Mouse (Mus musculus) embryonic facial prominence, embryonic 12.5 days (tissue): ENCODE measurements at regions not wholly inside any gene's neighbourhood (a gene's known extent, or its start where the extent isn't known, plus 50 kb on each side); places are given as distances from the start of the nearest gene placed in this dataset.

Experiments used
- ATAC-seq: fragments of 200-750 bp; cut with Nextera tagmentation; 2 replicates; pipeline ENCODE4 v1.8.0; 2017; ENCODE audit not compliant: insufficient number of reproducible peaks, insufficient read depth, low FRiP score, low TSS enrichment
- H3K27ac ChIP-seq: fragments of 300-500 bp; sonication (generic); 2 replicates; pipeline ENCODE4 v1.5.1; 2016; ENCODE audit warnings: mild to moderate bottlenecking
- H3K27me3 ChIP-seq: fragments of 300-500 bp; sonication (generic); 2 replicates; pipeline ENCODE4 v1.6.1; 2016; ENCODE audit warnings: mild to moderate bottlenecking, moderate library complexity
- H3K36me3 ChIP-seq: fragments of 300-500 bp; sonication (generic); 2 replicates; pipeline ENCODE4 v1.6.1; 2016; ENCODE audit warnings: mild to moderate bottlenecking
- H3K4me1 ChIP-seq: fragments of 300-500 bp; sonication (generic); 2 replicates; pipeline ENCODE4 v1.6.1; 2016
- H3K4me2 ChIP-seq: fragments of 300-500 bp; sonication (generic); replicated peaks from 2 replicates; pipeline ENCODE4 v1.6.1; 2016; ENCODE audit warnings: mild to moderate bottlenecking, moderate library complexity
- H3K4me3 ChIP-seq: fragments of 300-500 bp; sonication (generic); 2 replicates; pipeline ENCODE4 v1.5.1; 2016; ENCODE audit warnings: mild to moderate bottlenecking
- H3K9ac ChIP-seq: fragments of 300-500 bp; sonication (generic); 2 replicates; pipeline ENCODE4 v1.6.1; 2016; ENCODE audit warnings: mild to moderate bottlenecking, moderate library complexity
- H3K9me3 ChIP-seq: fragments of 300-500 bp; sonication (generic); 2 replicates; pipeline ENCODE4 v1.6.1; 2016; ENCODE audit warnings: mild to moderate bottlenecking, moderate library complexity
- WGBS: fragments of 180-500 bp; shearing (Covaris S2); methylation state at CpG from one replicate; pipeline ENCODE4 v1.1.7; 2016; 5-methylcytosine and 5-hydroxymethylcytosine counted together

DNA sequence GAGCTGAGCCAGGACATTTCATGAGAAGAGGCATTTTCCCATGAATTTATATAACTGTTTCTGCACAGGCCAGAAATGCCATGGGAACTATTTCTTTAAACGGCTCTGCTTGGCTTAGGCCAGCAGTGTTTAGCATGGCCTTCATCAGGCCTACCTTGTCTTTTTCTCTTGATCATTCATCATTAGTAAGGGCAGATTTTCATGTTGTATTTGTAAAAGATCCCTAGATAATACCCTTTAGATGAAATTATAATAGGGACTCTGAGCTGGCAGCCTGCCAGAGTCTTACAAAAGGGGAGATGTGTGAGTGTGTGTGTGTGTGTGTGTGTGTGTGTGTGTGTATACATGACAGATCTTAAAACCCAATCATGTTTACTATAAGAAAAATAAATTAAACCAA lies 149.4 kb downstream of the Dyrk2 start:
- Histone ChIP-seq H3K36me3 (no peaks in the 10 kb centered on the region), H3K4me1 (peaks cover 15% of the 10 kb centered on the region; the same call in 1 of the 2 replicates), H3K9me3 (no peaks in the 10 kb centered on the region), H3K27ac (no peak overlapping the region), H3K4me2 (no peak overlapping the region), H3K9ac (no peak overlapping the region), H3K27me3 (no peaks in the 10 kb centered on the region), H3K4me3 (no peak overlapping the region)
- WGBS: 46% methylated on average over 1 of the region's 1 CpGs
- ATAC-seq: no peak

DNA sequence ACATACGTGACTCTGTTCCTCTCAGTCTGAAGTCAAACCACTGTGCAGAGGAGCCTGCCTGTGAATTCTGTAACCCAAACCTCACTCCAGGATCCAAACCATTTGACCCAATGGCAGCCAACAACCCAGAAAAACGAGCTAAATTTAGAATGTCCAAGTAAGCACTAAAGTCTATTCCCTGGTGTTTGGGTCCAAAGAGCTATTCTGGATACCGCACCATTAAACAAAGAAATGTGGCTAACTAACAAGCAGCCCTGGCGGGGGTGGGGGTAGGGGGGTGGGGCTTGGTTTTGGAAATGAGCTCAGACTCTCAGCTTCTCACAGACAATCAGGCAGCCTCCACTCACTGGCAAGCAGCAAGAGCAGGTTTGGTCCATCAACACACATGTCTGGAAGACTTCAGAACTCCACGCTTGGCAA lies 147.9 kb downstream of the Dyrk2 start:
- Histone ChIP-seq H3K4me3 (no peak overlapping the region), H3K27me3 (no peaks in the 10 kb centered on the region), H3K4me2 (no peak overlapping the region), H3K9me3 (no peaks in the 10 kb centered on the region), H3K36me3 (no peaks in the 10 kb centered on the region), H3K27ac (no peak overlapping the region), H3K4me1 (peaks cover 15% of the 10 kb centered on the region; the same call in 1 of the 2 replicates), H3K9ac (no peak overlapping the region)
- WGBS: 36% methylated on average over 5 of the region's 5 CpGs
- no peak for ATAC-seq

DNA sequence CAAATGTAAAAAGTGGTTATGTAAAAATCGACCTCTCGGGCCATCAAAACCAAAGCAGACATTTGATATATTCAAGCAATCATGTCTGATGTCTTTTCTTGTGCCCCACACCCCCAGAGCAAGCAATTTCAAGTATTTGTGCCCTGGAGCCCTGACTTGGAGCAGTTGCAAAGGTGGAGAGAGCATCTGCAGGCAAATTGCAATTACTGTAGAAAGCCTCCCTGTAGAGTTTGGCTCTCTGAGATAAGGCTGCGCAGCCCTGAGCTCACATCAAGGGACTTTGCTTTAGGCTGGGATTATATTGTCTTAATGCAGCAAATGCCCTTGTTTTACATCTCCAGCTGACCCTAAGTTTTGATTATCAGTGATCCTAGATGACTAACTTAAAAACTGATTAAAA lies 147.3 kb downstream of the Dyrk2 start:
- no peak for ATAC-seq
- Histone ChIP-seq H3K9me3 (no peaks in the 10 kb centered on the region), H3K27ac (no peak overlapping the region), H3K4me3 (no peak overlapping the region), H3K4me1 (peaks cover 15% of the 10 kb centered on the region; the same call in 1 of the 2 replicates), H3K36me3 (no peaks in the 10 kb centered on the region), H3K27me3 (no peaks in the 10 kb centered on the region), H3K9ac (no peak overlapping the region), H3K4me2 (no peak overlapping the region)
- WGBS: 38% methylated on average over 3 of the region's 3 CpGs

GRCm38 (mm10) chr10:118736093-118736492 lies 133.9 kb downstream of the Dyrk2 start:
- H3K4me2 ChIP-seq: no peak overlapping the region
- no peaks in the 10 kb centered on the region for H3K4me1 ChIP-seq
- H3K27ac ChIP-seq: no peak overlapping the region
- H3K9me3 ChIP-seq: no peaks in the 10 kb centered on the region
- no peak for ATAC-seq
- no peak overlapping the region for H3K9ac ChIP-seq
- H3K27me3 ChIP-seq: no peaks in the 10 kb centered on the region
- WGBS: 85% methylated on average over 4 of the region's 4 CpGs
- no peaks in the 10 kb centered on the region for H3K36me3 ChIP-seq
- no peak overlapping the region for H3K4me3 ChIP-seq

- no peak overlapping the region for H3K4me3 ChIP-seq
- no peak overlapping the region for H3K27ac ChIP-seq
- no peaks in the 10 kb centered on the region for H3K9me3 ChIP-seq
- H3K4me1 ChIP-seq: no peaks in the 10 kb centered on the region
- no peaks in the 10 kb centered on the region for H3K27me3 ChIP-seq
- no peaks in the 10 kb centered on the region for H3K36me3 ChIP-seq
- H3K4me2 ChIP-seq: no peak overlapping the region
- no peak for ATAC-seq
- H3K9ac ChIP-seq: no peak overlapping the region
These were observed 132.9 kb downstream of the Dyrk2 start for GRCm38 (mm10) chr10:118737064-118737463.

DNA sequence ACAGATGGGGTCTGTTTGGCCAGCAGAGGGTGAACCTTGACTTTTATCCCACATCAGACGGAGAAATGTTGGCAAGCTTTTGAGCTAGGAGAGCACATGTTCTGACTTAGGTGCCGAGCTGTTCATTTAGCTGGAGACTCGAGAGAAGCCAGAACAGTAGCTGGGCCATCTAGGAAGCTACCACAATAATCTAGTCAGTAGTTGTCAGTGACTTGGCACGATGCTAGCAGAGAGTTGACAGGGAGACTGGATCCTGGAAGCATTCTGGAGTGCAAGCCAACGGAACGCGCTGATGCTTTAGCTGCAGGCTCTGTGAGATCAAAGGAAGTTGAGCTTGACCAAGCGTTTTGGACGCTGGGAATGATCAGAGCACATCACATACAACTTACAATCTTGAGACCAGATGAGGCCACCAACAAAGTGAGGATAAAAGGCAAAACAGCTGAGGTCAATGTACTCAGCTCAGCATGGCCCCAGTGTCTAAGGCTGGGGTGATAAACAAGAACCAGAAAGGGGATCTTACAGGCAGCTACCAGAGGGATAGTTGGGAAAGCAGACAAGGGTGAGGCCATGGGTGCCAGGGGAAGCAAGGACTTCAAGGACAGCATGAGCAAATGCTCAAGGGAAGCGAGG lies 130.0 kb downstream of the Dyrk2 start:
- Histone ChIP-seq H3K9ac (no peak overlapping the region), H3K4me1 (no peaks in the 10 kb centered on the region), H3K4me2 (no peak overlapping the region), H3K27me3 (no peaks in the 10 kb centered on the region), H3K9me3 (no peaks in the 10 kb centered on the region), H3K27ac (no peak overlapping the region), H3K4me3 (no peak overlapping the region), H3K36me3 (no peaks in the 10 kb centered on the region)
- no peak for ATAC-seq
- 80% methylated on average over 10 of the region's 10 CpGs for WGBS

GRCm38 (mm10) chr10:118743831-118744230 lies 126.2 kb downstream of the Dyrk2 start:
- H3K27me3 ChIP-seq: no peaks in the 10 kb centered on the region
- H3K27ac ChIP-seq: no peak overlapping the region
- peaks cover 8% of the 10 kb centered on the region for H3K4me1 ChIP-seq
- H3K36me3 ChIP-seq: no peaks in the 10 kb centered on the region
- WGBS: 88% methylated on average over 9 of the region's 9 CpGs
- H3K4me2 ChIP-seq: no peak overlapping the region
- no peak for ATAC-seq
- H3K9ac ChIP-seq: no peak overlapping the region
- H3K9me3 ChIP-seq: no peaks in the 10 kb centered on the region
- no peak overlapping the region for H3K4me3 ChIP-seq

- Histone ChIP-seq H3K36me3 (no peaks in the 10 kb centered on the region), H3K27me3 (no peaks in the 10 kb centered on the region), H3K27ac (no peak overlapping the region), H3K4me3 (no peak overlapping the region), H3K9me3 (no peaks in the 10 kb centered on the region), H3K4me1 (peaks cover 8% of the 10 kb centered on the region), H3K4me2 (no peak overlapping the region), H3K9ac (no peak overlapping the region)
- ATAC-seq: no peak
- WGBS: 48% methylated on average over 4 of the region's 4 CpGs
These were observed 123.2 kb downstream of the Dyrk2 start for GRCm38 (mm10) chr10:118746719-118747395.

DNA sequence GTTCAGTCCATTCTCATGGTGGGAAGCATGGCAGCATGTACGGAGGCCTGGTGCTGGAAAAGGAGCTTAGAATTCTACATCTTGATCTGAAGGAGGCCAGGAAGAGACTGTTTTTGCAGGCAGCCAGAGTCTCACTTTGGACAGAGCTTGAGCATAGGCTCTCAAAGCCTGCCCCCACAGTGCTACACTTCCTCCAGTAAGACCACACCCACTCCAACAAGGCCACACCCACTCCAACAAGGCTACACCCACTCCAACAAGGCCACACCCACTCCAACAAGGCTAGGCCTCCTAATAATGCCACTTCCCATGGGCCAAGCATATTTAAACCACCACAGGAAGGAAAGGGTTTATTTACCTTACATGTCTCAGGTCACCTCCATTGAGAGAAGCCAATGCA lies 121.0 kb downstream of the Dyrk2 start:
- H3K27ac ChIP-seq: no peak overlapping the region
- 93% methylated on average over 1 of the region's 1 CpGs for WGBS
- no peak overlapping the region for H3K9ac ChIP-seq
- no peak overlapping the region for H3K4me2 ChIP-seq
- peaks cover 8% of the 10 kb centered on the region for H3K4me1 ChIP-seq
- H3K9me3 ChIP-seq: no peaks in the 10 kb centered on the region
- no peak for ATAC-seq
- no peak overlapping the region for H3K4me3 ChIP-seq
- no peaks in the 10 kb centered on the region for H3K27me3 ChIP-seq
- no peaks in the 10 kb centered on the region for H3K36me3 ChIP-seq

DNA sequence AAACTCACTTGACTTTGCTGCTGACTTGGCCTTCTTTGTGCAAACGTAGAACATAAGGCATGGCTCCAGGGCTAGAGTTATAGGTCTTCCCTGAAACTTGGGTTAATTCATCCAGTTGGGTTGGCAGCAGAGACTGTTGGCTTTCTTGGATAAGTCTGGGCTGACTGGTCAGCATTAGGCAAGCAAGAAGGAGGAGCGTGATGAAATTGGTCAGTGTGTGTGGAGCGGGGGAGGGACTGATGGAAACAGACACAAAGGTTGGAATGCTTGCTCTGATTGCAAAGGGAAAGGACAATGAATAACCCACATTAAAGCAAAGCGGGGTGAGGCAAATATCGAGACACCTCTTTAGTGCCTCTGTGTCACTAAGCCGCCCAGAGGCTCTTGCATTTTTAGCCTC lies 120.3 kb downstream of the Dyrk2 start:
- H3K4me2 ChIP-seq: no peak overlapping the region
- H3K27me3 ChIP-seq: no peaks in the 10 kb centered on the region
- H3K9me3 ChIP-seq: no peaks in the 10 kb centered on the region
- 80% methylated on average over 6 of the region's 6 CpGs for WGBS
- no peak overlapping the region for H3K27ac ChIP-seq
- no peaks in the 10 kb centered on the region for H3K36me3 ChIP-seq
- H3K4me3 ChIP-seq: no peak overlapping the region
- peaks cover 8% of the 10 kb centered on the region for H3K4me1 ChIP-seq
- H3K9ac ChIP-seq: no peak overlapping the region
- ATAC-seq: no peak

DNA sequence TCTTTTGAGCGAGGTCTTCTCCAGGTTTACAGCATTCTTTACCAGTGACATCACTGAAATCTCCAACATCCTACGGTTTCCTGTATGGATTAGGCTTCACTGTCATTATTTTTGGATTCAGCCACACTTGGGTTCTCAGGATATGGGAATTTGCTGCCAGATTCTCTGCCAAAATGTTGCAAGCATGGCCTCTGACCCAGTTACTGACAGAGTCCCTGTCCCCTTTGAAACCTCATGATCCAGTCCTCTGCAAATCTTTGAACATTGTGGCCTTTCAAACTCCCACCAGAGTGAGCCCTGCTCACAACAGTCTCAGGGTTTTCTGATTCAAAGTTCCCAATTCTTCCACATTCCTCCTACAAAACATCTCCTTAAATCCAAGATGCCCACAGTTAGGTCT lies 118.9 kb downstream of the Dyrk2 start:
- H3K4me2 ChIP-seq: no peak overlapping the region
- WGBS: 74% methylated on average over 2 of the region's 2 CpGs
- ATAC-seq: no peak
- no peak overlapping the region for H3K4me3 ChIP-seq
- H3K4me1 ChIP-seq: peaks cover 8% of the 10 kb centered on the region
- H3K9me3 ChIP-seq: no peaks in the 10 kb centered on the region
- no peaks in the 10 kb centered on the region for H3K27me3 ChIP-seq
- no peaks in the 10 kb centered on the region for H3K36me3 ChIP-seq
- no peak overlapping the region for H3K9ac ChIP-seq
- H3K27ac ChIP-seq: no peak overlapping the region

DNA sequence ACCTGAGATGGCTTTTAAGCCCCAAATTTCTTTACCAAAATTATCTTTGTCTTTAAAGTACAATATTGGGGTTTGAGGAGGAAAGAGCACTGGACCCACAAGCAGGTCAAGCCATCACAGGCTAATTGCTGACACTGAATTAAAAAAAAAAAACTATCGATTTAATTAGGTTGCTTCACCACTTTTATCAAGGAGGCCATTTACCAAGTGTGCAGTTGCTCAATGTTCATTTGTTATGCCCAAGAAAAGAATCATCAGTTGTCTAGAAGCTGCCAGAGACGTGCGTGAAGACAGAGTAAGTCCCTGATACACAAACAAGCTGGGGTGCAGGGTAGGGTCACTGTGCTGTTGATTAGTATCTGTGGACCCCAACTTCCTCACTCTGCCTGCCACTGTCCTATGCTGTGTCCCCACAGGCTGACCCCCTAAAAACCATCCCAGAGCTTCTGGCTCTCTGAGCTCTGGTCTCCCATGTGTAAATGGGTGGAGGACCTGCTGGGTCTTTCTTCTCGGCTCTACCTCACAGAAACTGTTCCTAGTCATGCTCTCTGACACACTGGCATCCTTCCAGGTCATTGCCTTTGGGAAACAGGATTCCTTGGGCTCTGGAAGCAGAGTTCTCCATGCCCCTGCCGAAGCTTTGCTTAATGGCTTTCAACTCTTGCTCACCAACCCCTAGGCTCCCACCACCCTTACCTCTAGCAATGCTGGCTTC lies 116.8 kb downstream of the Dyrk2 start:
- Histone ChIP-seq H3K4me1 (no peaks in the 10 kb centered on the region), H3K4me2 (no peak overlapping the region), H3K9ac (no peak overlapping the region), H3K4me3 (no peak overlapping the region), H3K27me3 (no peaks in the 10 kb centered on the region), H3K9me3 (no peaks in the 10 kb centered on the region), H3K27ac (no peak overlapping the region), H3K36me3 (no peaks in the 10 kb centered on the region)
- 76% methylated on average over 5 of the region's 5 CpGs for WGBS
- no peak for ATAC-seq
